Mouse (Mus musculus) kidney, postnatal 36 days (tissue): ENCODE data around the gene Mapk9.
"Not testable (repeated sequence)": the region's sequence is repeated elsewhere in the genome, so short reads cannot be mapped to it uniquely, and the experiment has no call there.

Experiments used
- DNase-seq, 2 experiments: peaks; one replicate each; pipeline ENCODE4 v3.0.0; 2021 to 2022; ENCODE audit warnings: mixed read lengths in 2 of 2

Gene Mapk9

GRCm38 (mm10) chr11:49846401-49847070 lies at the start of gene Mapk9:
TSS of gene Mapk9 (plus strand) at chr11:49846751.
- DNase-seq = peak; percentile 99 to 100

DNA sequence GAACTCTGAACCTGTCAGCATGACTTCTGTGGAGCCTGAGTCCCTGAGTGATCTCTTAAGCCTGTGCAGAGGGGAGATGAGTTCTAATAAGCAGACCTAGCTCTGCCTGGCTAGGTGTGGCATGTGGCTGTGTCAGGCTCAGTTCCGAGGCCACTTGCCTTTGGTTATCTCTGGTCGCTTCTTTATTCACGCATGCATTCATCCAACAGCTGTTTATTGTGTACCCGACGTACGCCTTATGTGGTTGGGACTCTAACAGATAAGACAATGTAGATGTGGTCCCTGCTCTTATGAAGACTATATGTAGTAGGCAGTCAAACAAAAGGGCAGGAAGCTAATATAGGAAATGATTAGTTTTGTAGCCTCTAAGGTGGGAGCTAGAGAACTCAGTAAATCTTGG lies 47.6 kb upstream of the Mapk9 start:
- DNase-seq = no peak

DNA sequence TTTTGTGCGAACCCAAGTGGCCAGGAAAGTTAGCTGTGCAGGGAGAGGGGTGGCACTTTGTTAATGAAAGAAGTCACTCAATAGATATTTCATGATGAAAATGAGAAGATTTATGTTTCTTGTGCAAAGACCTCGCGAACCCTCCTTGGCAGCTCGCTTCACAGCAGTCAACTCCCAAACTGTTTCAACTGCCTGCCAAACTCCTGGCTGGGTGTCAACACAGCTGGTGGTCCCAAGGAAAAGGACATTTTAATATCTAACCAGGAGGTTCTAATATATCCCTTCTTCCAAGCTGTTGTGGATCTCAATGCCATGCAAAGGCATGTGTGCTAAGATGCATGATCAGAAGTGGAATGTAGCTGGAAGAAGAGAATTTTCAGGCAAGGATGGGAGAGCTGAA lies 45.0 kb upstream of the Mapk9 start:
- no peak for DNase-seq

DNA sequence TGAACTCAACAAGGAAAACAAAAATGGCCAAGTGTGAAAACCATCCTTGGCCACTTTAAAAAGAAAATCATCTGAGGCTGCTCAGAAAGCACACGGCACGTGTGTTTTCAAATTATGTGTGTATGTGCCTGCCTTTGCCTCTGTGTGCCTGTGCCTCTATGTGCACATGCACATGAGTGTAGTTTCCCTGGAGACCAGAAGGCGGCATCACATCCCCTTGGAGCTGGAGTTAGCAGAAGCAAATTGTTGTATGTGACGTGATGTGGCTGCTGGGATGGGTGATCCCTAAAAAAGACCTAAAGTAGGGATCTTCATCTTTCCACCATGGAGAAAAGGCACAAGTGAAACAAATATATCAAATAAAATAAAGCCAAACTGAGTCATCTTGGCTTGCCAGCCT lies 42.8 kb upstream of the Mapk9 start:
- DNase-seq = no peak

- DNase-seq = no peak
Observed at GRCm38 (mm10) chr11:49806218-49806617, 40.3 kb upstream of the Mapk9 start.

GRCm38 (mm10) chr11:49808946-49809345 lies 37.6 kb upstream of the Mapk9 start:
- DNase-seq = no peak

DNA sequence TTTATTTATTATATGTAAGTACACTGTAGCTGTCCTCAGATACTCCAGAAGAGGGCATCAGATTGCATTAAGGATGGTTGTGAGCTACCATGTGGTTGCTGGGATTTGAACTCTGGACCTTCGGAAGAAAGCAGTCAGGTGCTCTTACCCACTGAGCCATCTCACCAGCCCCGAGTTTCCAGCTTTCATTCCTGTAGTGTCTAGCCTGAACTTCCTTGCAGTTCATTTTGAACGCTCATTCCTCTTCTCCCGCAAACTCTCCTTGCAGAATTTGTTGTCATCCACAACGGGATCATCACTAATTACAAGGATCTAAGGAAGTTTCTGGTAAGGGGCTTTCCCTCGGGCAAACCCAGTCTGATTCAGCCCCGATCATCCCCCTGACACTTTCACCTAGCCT lies 35.9 kb upstream of the Mapk9 start:
- not testable (repeated sequence) for DNase-seq

DNA sequence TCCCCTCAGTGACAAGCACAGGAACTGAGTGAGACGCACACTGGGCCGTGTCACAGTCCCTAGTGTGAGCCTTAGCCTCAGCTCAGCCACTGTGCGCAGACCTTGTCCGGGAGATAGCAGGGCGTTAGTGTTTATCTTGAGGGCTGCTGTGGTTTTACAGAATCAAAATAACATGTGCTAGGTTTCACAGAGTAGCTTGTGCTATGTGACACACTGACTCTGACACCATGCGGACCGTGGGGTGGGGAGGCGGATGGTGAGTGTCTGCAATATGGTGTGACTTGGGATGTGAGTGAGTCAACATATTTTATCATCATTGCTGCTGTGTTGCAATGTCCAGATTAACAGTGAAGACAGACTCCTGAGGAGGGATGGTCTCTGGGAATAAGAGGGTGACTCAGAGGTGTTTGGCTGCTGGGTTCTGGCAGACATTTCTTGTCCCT lies 35.4 kb upstream of the Mapk9 start:
- no peak for DNase-seq

DNA sequence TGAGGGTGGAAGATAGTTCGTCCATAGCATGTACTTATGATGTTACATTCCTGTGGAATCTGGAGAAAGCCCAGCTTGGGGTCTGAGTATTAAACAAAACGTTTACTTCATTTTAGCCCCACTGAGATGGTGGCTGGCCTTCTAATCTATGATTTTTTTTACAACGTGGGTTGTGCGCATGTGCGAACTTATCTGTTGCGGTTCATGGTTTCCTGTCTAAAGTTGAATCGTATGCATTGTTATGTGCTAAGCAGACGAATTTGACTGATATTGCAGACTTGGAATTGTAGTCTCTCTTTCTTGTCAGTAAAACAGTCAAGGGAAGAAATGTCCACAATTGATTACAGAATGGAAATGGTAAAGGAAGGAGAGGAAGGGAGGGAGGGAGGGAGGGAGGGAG lies 34.7 kb upstream of the Mapk9 start:
- no peak for DNase-seq

- no peak for DNase-seq
Observed at GRCm38 (mm10) chr11:49818869-49819566, 27.5 kb upstream of the Mapk9 start.

- no peak for DNase-seq
Observed at GRCm38 (mm10) chr11:49819676-49820075, 26.9 kb upstream of the Mapk9 start.

GRCm38 (mm10) chr11:49820928-49821327 lies 25.6 kb upstream of the Mapk9 start:
- no peak for DNase-seq

GRCm38 (mm10) chr11:49821546-49821945 lies 25.0 kb upstream of the Mapk9 start:
- DNase-seq = no peak

DNA sequence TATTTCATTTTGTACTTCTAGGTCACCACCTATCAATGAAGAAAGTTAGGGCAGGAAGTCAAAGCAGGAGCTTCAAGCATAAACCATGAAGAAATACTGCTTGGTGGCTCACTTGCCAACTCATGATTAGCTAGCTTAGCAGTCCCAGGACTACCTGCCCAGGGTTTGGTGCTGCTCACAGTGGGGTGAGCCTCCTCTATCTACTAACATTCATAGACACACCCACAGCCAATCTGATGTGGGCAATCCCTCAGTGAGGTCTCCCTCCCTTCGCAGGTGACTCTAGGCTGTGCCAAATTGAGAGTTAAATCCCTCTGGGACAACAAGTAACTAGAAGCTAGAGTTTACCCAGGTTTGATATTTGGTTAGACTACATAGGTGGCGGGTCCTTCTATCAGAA lies 24.2 kb upstream of the Mapk9 start:
- no peak for DNase-seq

GRCm38 (mm10) chr11:49824896-49825295 lies 21.7 kb upstream of the Mapk9 start:
- DNase-seq = peak; percentile 59 to 87

GRCm38 (mm10) chr11:49827243-49827642 lies 19.3 kb upstream of the Mapk9 start:
- DNase-seq = no peak

DNA sequence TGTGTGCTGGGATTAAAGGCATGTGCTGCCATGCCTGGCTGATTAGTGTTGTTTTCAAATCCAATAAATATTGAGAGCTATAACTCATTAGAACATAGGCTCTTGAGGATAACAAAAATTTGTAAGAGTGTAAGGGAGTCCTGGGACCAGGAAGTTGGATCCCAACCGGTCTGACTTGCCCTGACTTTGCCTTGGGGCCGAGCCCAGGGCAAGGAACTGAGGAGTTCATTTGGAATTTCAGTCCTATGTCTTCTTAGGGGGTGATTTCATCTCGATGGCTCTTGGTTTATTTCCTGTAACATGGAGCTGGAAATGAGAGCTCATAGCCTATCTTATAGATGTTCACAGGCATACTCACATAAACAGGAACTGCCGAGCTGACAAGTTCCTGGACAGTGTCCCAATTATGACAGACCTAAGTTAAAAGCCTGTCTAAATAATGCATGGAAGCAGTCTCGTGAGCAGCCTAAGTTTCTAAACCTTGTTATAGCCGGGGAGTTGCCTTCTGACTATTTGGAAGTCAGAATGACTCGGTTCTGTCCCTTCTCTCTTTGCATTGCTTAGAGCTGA lies 17.3 kb upstream of the Mapk9 start:
- DNase-seq = no peak

- no peak for DNase-seq
Observed at GRCm38 (mm10) chr11:49831980-49832379, 14.6 kb upstream of the Mapk9 start.

DNA sequence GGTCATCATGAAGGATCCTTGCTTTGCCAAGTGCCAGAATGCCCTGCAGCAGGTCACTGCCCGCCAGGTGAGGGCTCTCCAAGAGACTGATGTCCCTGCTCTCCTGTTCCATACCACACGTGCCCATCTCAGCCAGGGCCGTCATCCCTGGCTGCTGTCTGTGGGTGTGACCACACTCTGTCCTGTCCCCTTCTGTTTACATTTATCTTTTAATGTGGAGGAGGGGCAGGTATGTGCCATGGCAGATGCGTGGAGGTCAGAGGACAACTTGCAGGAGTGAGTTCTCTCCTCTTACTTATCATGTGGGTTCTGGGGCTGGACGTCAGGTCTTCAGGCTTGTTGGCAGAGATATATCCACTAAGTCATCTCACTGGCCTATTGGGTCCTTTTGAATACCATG lies 13.6 kb upstream of the Mapk9 start:
- DNase-seq = no peak

DNA sequence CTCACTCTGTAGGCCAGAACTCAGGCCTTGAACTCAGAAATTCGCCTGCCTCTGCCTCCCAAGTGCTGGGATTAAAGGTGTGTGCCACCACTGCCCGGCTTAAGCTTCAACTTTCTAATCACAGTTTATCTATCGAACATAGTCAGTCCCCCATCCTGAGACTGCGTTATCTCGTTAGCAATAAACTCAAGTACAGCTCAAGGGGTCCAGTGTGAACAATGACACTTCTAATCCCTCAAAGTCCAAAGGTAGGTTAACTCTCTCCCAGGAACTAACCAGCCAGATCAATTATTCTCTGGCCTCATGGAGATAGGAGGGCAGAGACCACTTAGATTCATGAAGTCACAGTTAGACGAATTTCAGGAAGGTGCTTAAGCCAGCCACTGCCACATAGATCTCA lies 12.3 kb upstream of the Mapk9 start:
- no peak for DNase-seq

DNA sequence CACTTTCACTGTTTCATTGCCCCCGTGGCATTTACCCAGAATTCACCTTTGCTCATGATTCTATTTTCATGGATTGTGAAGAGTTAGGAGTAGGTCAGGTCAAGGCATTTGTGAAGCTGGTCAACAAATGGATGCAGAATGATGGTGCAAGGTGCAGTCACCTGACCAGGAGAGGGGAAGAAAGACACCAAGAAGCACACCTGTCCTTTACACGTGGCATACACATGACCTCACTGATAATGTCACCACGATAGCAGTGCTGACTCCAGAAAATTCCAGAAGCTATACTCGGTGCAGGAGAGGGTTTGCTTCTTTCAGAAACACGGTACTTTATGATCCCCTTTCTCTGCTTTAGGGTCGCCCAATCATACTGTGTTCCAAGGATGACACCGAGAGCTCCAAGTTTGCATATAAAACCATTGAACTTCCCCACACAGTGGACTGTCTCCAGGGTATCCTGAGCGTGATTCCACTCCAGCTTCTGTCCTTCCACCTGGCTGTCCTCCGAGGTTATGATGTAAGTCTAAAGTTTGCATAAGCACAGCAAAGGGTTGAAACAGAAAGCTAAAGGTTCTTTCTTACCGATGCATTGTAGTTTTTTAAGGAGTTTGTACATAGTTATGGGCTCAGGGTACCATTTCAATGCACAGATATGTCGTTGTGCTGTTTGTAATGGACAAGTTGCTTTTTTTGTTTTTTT lies 11.1 kb upstream of the Mapk9 start:
- DNase-seq = no peak

DNA sequence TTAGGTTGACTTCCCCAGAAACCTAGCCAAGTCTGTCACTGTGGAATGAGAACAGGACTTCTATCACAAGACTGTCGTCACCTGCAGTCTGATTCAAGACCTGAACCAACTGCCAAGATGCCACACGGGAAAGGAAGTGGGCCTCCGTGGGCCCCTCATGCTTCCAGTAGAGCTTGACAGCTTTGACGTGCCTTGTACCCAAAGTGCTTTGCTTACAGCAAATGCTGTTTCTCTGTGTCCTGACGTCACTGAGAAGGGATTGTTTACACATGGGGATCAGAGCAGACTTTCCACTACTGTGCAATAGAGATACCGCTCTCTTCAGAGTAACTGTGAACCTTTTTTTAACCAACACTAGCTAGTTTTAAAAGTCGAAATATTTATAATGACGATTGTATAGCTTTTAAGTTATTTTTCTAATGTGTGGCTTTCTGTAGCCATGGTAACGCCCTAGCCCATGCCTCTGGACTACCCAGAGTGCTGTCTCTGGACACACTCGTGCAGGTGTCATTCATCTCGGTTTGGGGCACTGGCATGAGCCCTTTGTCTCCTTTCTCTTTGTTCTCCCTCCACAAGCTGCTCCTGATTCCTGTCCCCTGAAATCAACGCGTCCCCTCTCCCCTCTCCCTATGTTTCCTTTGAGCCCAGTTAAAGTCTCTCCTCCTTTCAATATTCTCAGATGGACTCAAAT lies 8.7 kb upstream of the Mapk9 start:
- no peak for DNase-seq

DNA sequence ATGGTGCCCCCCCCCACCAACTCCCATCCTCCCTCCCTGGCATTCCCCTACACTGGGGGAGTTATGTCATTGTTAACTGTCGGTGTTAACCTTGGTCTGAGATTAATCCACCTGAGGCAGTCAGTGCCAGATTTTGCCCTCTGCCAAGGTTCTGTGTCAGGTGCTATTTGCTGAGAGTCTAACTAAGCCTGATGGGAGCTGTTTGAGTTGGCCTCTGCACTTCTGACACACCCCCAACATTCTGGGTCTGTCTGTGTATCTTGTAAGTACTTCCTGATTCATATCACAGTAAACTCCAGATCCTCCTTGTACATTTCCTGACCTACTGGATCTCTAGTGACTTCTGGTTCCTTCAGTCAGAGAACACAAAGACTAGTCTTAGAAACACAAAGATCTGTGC lies 5.9 kb upstream of the Mapk9 start:
- peak; percentile 53 to 68 for DNase-seq
